In genomic region chr13:99842626-99843025, GRCm38 (mm10) we compare ENCODE assay signal across 9 mouse cellular contexts. TPM values are rescaled to one million over a fixed set of nuclear protein-coding genes. Genes with fewer than 3 reads are reported as not detected.
DNase-seq lines count a peak whose midpoint lies in the region; ATAC-seq lines count a peak whose summit lies in the region.
"Had no signal": no experiment of that assay in that cellular context is flagged by ENCODE, and none has a peak within 500 bp of the region (broad histone marks: within the 10 kb centered on the region; RNA-seq: fewer than 3 reads in every experiment).

No protein-coding gene starts in this region.

- H3K4me1 ChIP-seq in forebrain, embryonic 11.5 days (replicated peaks; ENCODE audit: control insufficient read depth, insufficient read depth, low read length) = no peaks in the 10 kb centered on the region
- peaks cover 9% of the 10 kb centered on the region for H3K4me1 ChIP-seq in forebrain, embryonic 10.5 days
- peaks cover 26% of the 10 kb centered on the region for H3K4me1 ChIP-seq in hindbrain, embryonic 13.5 days (replicated peaks)

- DNase-seq in forebrain, embryonic 11.5 days (ENCODE audit: low spot score) = peak; percentile 73
- DNase-seq in forebrain, embryonic 10.5 days (ENCODE audit: extremely low spot score, low spot score) = no peak
- peak; percentile 20 for DNase-seq in A20 (ENCODE audit: low read depth, low spot score)
- DNase-seq in cerebellum, postnatal 14 days = peak; percentile 70 to 78
- DNase-seq in lung, postnatal 14 days = peak; percentile 39
- DNase-seq in right cerebral cortex, postnatal 36 days (ENCODE audit: low spot score in 2 of 2) = peak; percentile 11 to 25
- DNase-seq in spleen, postnatal 14 days (ENCODE audit: low spot score in 2 of 2) = no peak

- ATAC-seq in forebrain, embryonic 11.5 days (replicated peaks; ENCODE audit: low FRiP score) = no peak
- ATAC-seq in hindbrain, embryonic 13.5 days (ENCODE audit: low FRiP score) = peak; percentile 71; the same call in 1 of the 2 replicates

- no peak overlapping the region for H3K27ac ChIP-seq in forebrain, embryonic 11.5 days (ENCODE audit: low read depth, low read length)
- H3K27ac ChIP-seq in forebrain, embryonic 10.5 days = no peak overlapping the region
- no peak overlapping the region for H3K27ac ChIP-seq in hindbrain, embryonic 13.5 days

- no peak overlapping the region for H3K9ac ChIP-seq in forebrain, embryonic 11.5 days (ENCODE audit: low read length)
- 0 out of 2 replicates have a peak overlapping the region, but pooled peaks have one; percentile 14 for H3K9ac ChIP-seq in hindbrain, embryonic 13.5 days

- H3K9me3 ChIP-seq in forebrain, embryonic 11.5 days (ENCODE audit: control insufficient read depth, low read length) = no peaks in the 10 kb centered on the region
- no peaks in the 10 kb centered on the region for H3K9me3 ChIP-seq in forebrain, embryonic 10.5 days
- no peaks in the 10 kb centered on the region for H3K9me3 ChIP-seq in hindbrain, embryonic 13.5 days

- no peak overlapping the region for H3K4me2 ChIP-seq in forebrain, embryonic 11.5 days (ENCODE audit: low read depth, low read length, severe bottlenecking)
- no peak overlapping the region for H3K4me2 ChIP-seq in hindbrain, embryonic 13.5 days

- H3K27me3 ChIP-seq in forebrain, embryonic 11.5 days (ENCODE audit: control insufficient read depth, insufficient read depth, low read length) = no peaks in the 10 kb centered on the region
- H3K27me3 ChIP-seq in forebrain, embryonic 10.5 days (ENCODE audit: poor library complexity, severe bottlenecking) = no peaks in the 10 kb centered on the region
- no peaks in the 10 kb centered on the region for H3K27me3 ChIP-seq in hindbrain, embryonic 13.5 days

- H3K4me3 ChIP-seq in forebrain, embryonic 11.5 days (ENCODE audit: low read depth, low read length) = no peak overlapping the region
- no peak overlapping the region for H3K4me3 ChIP-seq in forebrain, embryonic 10.5 days
- H3K4me3 ChIP-seq in hindbrain, embryonic 13.5 days = no peak overlapping the region
- H3K4me3 ChIP-seq: myocyte had no signal

- H3K36me3 ChIP-seq in forebrain, embryonic 11.5 days (ENCODE audit: control insufficient read depth, insufficient read depth, low read length) = no peaks in the 10 kb centered on the region
- H3K36me3 ChIP-seq in forebrain, embryonic 10.5 days (replicated peaks) = no peaks in the 10 kb centered on the region
- H3K36me3 ChIP-seq in hindbrain, embryonic 13.5 days = no peaks in the 10 kb centered on the region

- 44% methylated on average over 9 of the region's 9 CpGs for WGBS in forebrain, embryonic 11.5 days
- 56% methylated on average over 9 of the region's 9 CpGs for WGBS in forebrain, embryonic 10.5 days
- WGBS in hindbrain, embryonic 13.5 days = 42% methylated on average over 9 of the region's 9 CpGs

RNA-seq across cellular contexts. Expression of gene Cartpt, which starts 58.3 kb away (rescaled TPM):
- polyA plus RNA-seq in forebrain, embryonic 11.5 days (2014; fragmentation: Nextera tagmentation; extraction: Ambion mirVana) = 1.8 and 2.0 TPM in 2 replicates
- 0.53 and 0.95 TPM in 2 replicates for polyA plus RNA-seq in forebrain, embryonic 10.5 days (2016; fragmentation: Nextera tagmentation; extraction: Ambion mirVana)
- polyA plus RNA-seq in hindbrain, embryonic 13.5 days (2015; fragmentation: Nextera tagmentation; extraction: Ambion mirVana) = 18.8 and 24.4 TPM in 2 replicates

Comparison
In these comparisons a context has a peak if more than half of its experiments do, and no peak if none do; other contexts are left out.
1. DNase-seq: peak in forebrain, embryonic 11.5 days (single experiment), A20 (single experiment), cerebellum, postnatal 14 days (2 of 2), lung, postnatal 14 days (single experiment) and right cerebral cortex, postnatal 36 days (2 of 2); none in forebrain, embryonic 10.5 days (single experiment) and spleen, postnatal 14 days (0 of 2).